Mouse (Mus musculus): Measurements from ENCODE around the gene Pphln1.

GRCm38 (mm10) chr15:93515316-93515715, 117.2 kb downstream of the Pphln1 start:
- TF ChIP-seq CTCF (IDR thresholded peaks at IDR 0.05; ENCODE audit: insufficient read depth, low read length) (no peak), POLR2A (IDR thresholded peaks at IDR 0.05; ENCODE audit: borderline replicate concordance, extremely low read depth, low read depth, low read length) (no peak)
